Mouse (Mus musculus) gastrocnemius, adult 8-10 months (tissue): ENCODE results near the gene Camta2. TPM values are rescaled to one million over a fixed set of nuclear protein-coding genes. Genes with fewer than 3 reads are reported as not detected.

ENCODE experiments used
- DNase-seq, 2 experiments: peaks; one replicate each; pipeline ENCODE4 v3.0.0; 2022; ENCODE audit warnings: low spot score in 2 of 2
- total RNA-seq, 4 experiments: library from RNA; stranded (reverse); gene quantifications; 2 replicates each; pipeline ENCODE4 v1.2.4; 2022

Gene Camta2
- total RNA-seq, 4 experiments from 2014 or later, result 35.2 to 43.1 (median 39.3) TPM

DNA sequence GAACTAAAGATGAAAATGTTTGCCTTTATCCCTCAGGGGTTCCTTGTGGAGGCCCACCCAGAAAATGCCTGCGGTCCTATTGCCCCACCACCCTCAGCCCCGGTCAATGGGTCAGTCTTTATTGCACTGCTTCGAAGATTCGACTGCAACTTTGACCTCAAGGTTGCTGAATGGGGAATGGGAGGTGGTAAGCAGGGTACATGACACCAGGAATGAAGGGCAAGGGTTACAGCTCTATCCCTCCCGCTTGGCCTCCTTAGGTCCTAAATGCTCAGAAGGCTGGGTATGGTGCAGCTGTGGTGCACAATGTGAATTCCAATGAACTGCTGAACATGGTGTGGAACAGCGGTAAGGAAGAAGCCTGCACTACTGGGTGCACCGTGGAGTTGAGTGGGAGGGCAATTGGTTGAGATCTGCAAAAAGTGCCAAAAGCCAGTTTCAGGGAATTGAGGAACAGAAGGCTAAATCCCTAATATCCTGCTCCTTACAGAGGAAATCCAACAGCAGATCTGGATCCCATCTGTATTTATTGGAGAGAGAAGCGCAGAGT is 38.6 kb downstream of the Camta2 start:
- DNase-seq, result peak in 1 of 2 experiments; percentile 2

DNA sequence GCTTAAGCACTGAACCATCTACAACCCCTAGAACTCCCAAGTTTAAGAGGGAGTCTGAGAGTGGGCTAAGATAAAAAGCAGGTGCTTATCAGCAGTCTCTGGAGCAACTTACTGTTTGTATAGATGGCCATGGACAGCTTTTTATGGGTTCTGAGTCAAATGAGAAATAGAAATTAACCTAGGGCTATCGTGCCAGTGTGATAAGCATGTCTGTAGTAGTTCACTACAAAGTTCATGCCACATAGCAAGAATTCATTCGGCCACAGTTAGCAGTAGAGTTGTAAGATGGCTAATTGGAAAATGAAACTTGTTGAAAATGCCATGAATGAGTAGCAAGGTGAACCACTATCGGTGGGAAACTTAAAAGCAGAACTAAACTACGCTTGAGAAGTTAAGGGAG is 39.4 kb downstream of the Camta2 start:
- DNase-seq, result no peak

DNA sequence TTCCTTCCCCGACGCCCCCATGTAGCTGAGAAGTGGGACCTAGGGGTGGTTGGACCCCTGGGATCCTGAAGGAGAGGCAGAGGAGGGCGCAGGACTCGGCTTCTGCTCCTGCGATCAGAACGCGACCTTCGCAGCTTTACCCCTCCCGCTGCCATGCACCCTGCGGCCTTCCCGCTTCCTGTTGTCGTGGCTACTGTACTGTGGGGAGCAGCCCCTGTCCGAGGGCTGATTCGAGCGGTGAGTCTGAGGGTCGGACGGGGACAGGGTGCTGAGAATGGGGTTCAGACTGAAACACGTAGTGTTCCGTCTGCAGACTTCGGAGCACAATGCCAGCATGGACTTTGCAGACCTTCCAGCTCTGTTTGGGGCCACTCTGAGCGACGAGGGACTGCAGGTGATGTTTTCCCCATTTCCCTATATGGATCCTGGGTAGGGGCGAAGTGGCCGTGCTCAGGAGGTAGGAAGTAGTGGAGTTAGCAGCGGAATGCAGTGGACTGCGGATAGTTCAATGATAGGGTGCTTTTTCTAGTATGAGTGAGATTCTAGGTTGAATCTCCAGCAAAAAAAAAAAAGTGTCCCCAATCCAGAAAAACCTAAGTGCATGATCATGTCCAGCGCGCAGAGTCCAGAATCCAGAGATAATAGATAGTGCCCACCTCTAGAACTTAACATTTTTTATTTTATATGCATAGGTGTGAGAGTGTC is 40.0 kb downstream of the Camta2 start:
- peak in 1 of 2 experiments; percentile 20 for DNase-seq

- peak; percentile 93 to 97 for DNase-seq
These were observed 40.9 kb downstream of the Camta2 start, which contains the start of the genes Rnf167 and Slc25a11 for GRCm38 (mm10) chr11:70646691-70647650. Gene Rnf167 (plus strand): TSS chr11:70647235. Gene Slc25a11 (minus strand): TSS chr11:70647479.

DNA sequence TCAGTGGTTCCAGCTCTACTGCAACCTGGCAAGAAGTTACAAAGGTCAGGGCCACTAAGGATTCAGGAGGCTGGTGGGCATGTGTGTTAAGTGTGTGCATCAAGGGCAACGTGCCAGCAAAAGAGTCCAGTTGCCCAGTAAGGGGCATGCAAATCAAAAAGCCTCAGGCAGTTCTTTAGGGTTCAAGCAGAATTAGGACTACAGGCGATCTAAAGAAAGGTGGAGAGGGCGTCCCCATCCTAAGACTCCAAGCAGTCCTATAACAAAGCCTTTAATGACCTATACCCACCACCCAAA is 41.7 kb downstream of the Camta2 start:
- DNase-seq, result no peak

GRCm38 (mm10) chr11:70645461-70646258 is 42.2 kb downstream of the Camta2 start:
- DNase-seq, result peak in 1 of 2 experiments; percentile 5

DNA sequence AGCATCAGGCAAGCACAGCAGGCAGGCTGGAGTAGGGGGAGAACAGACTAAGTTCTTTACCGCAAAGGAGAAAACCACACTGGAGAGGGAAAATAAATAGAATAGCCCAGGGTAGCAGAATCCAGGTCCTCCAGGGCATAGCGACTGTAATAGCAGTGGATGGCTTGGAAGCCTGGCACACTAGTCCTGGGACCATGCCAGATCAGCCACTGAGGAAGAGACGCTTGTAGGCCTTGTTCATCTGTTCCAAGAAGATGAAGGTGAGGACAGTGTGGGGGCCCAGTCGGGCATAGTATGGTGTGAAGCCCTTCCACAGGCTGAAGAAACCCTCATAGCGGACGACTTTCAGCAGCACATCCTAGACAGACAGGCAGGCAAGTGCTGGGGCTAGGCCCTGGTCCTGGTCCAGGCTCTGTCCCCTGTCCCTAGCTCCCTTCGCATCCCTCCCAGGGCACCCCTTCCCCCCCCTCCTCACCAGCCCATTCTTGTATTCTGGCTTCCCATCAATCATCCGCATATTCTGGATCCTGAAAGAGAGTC is 43.3 kb downstream of the Camta2 start:
- DNase-seq, result peak in 1 of 2 experiments; percentile 3

DNA sequence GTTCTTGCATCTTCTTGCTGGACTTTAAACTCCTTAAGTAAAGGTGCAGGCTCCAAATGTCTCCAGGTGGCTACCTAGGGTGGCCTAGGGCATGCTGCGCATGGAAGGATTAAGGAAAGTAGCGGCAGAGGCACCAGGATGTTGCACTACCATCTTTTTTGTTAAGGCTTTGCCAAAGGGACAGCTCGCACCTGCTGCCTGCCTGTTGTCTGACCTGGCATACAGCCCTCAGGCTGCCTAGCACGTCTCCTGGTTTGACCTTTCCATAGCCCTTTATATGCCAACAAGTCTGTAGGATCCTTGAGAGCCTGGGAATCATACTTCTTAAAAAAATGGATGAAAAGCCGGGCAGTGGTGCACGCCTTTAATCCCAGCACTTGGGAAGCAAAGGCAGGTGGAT is 44.9 kb downstream of the Camta2 start:
- peak in 1 of 2 experiments; percentile 43 for DNase-seq

GRCm38 (mm10) chr11:70641241-70641640 is 46.7 kb downstream of the Camta2 start:
- peak in 1 of 2 experiments; percentile 3 for DNase-seq

DNA sequence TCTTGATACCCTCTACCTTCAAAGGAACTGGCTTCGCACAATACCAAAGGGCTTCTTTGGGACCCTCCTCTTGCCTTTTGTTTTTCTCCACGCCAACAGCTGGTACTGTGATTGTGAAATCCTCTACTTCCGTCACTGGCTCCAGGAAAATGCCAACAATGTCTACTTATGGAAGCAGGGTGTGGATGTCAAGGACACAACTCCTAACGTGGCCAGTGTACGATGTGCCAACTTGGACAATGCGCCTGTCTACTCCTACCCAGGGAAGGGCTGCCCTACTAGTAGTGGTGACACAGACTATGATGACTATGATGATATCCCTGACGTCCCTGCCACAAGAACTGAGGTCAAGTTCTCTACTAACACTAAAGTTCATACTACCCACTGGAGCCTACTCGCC is 47.9 kb downstream of the Camta2 start:
- peak in 1 of 2 experiments; percentile 2 for DNase-seq

DNA sequence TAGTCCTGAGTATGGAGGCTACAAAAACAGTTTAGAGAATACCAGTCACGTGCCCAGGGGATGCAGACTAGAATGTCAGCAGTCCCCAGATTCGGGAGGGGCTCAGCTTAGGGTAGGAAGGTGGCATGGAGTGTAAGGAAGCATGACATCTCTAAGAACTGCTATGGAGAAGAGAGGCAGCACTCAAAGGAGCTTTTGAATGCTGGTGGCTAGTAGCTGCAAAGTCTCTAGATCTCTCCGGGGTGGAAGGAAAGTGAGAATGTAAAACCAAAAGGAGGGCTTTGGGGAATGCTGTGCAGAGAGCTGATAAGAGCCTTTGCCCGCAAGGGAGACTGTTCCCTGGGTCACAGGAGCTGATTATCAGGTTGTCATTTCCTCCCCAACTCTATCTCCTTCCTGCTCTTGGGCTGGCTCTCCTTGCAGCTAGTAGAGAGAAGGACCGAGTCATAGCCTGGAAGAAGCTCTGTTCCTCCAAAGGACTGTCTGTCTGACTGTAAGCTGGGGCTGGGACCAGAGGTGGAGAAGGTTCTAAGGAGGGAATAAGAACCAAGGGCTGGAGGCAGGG is 49.1 kb downstream of the Camta2 start, which contains the start of gene Gp1ba:
Gene Gp1ba (plus strand): TSS at position 409 of the 565 bp plus-strand sequence.
- no peak for DNase-seq

DNA sequence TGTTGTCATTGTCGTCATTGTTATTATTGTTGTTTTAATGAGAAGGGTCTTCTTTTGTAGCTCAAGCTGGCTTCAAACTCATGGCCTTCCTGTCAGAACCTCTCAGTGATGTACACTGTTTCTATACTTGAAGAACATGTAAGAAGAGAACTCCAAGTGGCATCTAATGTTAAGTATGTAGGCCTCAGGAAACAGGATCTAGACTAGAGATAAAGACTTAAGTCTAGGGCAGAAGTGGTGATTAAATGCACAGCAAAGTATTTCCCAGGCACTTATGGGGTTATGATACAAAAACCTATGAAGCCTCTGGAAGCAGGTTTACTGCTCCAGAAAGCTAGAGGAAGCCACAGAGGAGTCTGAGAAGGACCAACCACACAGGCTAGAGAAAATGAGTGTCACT is 49.6 kb downstream of the Camta2 start:
- DNase-seq, result no peak

GRCm38 (mm10) chr11:70637764-70638163 is 50.1 kb downstream of the Camta2 start:
- DNase-seq, result no peak

DNA sequence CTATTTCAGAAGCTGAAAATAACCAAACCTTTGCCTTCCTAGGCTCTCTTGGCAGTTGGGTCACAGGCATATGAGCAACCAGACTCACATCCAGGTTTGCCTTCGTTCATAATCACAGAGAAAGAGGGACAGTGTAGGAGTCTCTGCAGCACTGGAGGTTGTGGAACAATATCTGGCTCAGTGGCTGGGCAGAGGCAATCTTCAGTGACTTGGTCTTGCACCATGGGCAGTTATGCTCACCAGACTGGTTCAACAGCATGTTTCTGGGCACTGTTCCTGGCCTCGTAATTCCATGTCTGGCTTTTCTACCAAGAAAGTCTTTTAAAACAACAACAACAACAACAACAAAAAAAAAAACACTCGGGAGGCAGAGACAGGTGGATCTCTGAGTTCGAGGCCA is 52.3 kb downstream of the Camta2 start:
- peak in 1 of 2 experiments; percentile 1 for DNase-seq

DNA sequence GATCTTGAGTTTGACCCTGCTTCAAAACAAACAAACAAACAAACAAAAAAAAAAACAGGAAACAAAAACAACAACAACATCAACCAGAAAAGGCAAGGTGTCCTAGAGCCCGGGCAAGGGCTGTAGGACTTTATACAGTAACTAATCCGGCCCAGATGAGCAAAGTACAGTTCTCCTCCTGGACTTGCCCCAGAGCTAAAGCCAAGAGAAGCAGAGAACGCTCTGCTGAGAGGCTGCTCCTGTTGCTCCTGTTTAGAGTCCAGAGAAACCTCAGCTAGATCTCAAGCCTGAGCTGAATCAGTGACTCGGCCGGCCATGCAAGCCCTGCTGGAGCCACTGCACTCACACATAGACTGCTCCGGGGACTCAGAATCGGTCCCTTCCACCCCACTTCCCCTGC is 57.8 kb downstream of the Camta2 start:
- peak in 1 of 2 experiments; percentile 2 for DNase-seq

- DNase-seq, result peak in 1 of 2 experiments; percentile 2
These were observed 58.3 kb downstream of the Camta2 start for GRCm38 (mm10) chr11:70629557-70629956.

- DNase-seq, result no peak
These were observed 59.5 kb downstream of the Camta2 start for GRCm38 (mm10) chr11:70628431-70628830.

- DNase-seq, result no peak
These were observed 61.0 kb downstream of the Camta2 start for GRCm38 (mm10) chr11:70626877-70627276.

- DNase-seq, result peak in 1 of 2 experiments; percentile 22
These were observed 62.4 kb downstream of the Camta2 start for GRCm38 (mm10) chr11:70625473-70625872.

DNA sequence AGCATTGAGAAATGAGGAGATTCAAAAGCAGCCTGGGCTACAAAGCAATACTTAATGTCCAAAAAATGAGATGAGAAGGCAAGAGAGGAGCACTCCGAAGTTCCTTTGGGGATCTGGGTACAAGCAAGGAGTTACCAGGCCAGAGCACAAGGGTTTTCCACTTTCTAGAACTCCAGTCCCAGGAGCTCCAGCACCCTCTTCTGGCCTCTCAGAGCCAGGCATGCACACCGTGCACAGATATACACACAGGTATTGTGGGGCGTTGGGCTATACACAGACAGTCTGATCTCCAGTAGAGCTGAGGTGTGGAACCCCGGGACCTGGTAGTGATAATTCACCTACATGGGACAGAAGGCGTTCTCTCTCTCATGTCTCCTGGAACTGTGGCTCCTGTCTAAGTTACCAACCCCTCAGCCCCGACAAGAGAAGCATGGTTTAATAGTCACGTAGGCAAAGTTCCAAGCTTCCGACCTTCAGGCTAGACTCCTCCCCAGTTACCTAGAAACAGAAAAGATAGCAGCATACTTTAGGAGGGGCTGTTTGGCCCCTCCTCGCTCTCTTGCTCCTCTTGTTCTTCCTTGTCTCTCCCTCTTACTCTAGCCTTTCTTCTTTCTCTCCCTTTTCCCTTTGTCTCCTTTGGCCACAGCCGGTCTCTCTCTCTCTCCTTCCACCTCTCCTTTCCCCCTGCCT is 64.7 kb downstream of the Camta2 start:
- no peak for DNase-seq
